Mouse (Mus musculus) spleen, adult 2 months (tissue): ENCODE results near the gene Npl.
A peak's percentile ranks its signal among the peaks of the same experiment; 100 is the strongest.

Experiments used
- CTCF ChIP-seq: fragments of 200-500 bp; IDR thresholded peaks from 2 replicates; pipeline ENCODE4 v1.5.1; 2011; ENCODE audit warnings: mild to moderate bottlenecking, inconsistent platforms; ENCODE audit not compliant: insufficient read depth, insufficient read length, insufficient replicate concordance; ENCODE audit errors: extremely low read depth
- POLR2A ChIP-seq: fragments of 200-500 bp; IDR thresholded peaks from 2 replicates; pipeline ENCODE4 v1.6.1; 2011; ENCODE audit warnings: low read depth, low read length, inconsistent platforms

DNA sequence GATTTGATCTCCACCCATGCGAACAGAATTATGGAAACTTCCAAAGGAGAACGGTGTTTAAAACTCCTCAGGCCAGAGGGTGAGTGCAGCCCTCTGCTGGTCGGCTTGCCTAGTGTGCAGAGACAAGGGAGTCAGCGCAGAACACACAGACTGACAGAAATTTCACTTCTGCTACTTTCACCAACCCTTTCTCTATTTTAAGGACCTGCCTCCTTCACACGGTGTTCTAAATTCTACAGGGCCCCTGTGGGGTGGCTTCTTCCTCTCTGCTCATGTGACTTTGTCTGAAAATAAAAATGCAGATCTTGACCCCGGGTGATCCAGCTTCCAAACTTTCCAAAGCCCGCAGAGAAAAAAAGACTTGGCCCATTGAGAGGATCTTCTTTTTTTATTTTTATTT, 60.7 kb downstream of the Npl start:
- TF ChIP-seq CTCF (peak; percentile 43; the same call in 1 of the 2 replicates), POLR2A (no peak)
